Mouse (Mus musculus): ENCODE data around the gene Armc3. TPM values are rescaled to one million over a fixed set of nuclear protein-coding genes. Genes with fewer than 3 reads are reported as not detected.

Gene Armc3
- polyA plus RNA-seq, 1 experiment from 2014 or later, result 0.79 TPM

- no peak for ATAC-seq (ENCODE audit: low read depth)
- H3K4me3 ChIP-seq (ENCODE audit: low read depth, low read length), result no peak overlapping the region
- H3K9ac ChIP-seq (replicated peaks; ENCODE audit: low read depth, low read length), result no peak overlapping the region
- H3K27me3 ChIP-seq (ENCODE audit: control insufficient read depth, insufficient read depth, low read length), result no peaks in the 10 kb centered on the region
- WGBS, result 83% methylated on average over 1 of the region's 1 CpGs
- H3K36me3 ChIP-seq (ENCODE audit: control insufficient read depth, insufficient read depth, low read length), result no peaks in the 10 kb centered on the region
- H3K27ac ChIP-seq (ENCODE audit: low read depth, low read length), result no peak overlapping the region
- no peaks in the 10 kb centered on the region for H3K9me3 ChIP-seq (ENCODE audit: control insufficient read depth, low read length)
- no peaks in the 10 kb centered on the region for H3K4me1 ChIP-seq (ENCODE audit: control insufficient read depth, insufficient read depth, low read length)
- H3K4me2 ChIP-seq (ENCODE audit: low read depth, low read length), result no peak overlapping the region
Measured at GRCm38 (mm10) chr2:19351615-19352253, 152.6 kb downstream of the Armc3 start.

DNA sequence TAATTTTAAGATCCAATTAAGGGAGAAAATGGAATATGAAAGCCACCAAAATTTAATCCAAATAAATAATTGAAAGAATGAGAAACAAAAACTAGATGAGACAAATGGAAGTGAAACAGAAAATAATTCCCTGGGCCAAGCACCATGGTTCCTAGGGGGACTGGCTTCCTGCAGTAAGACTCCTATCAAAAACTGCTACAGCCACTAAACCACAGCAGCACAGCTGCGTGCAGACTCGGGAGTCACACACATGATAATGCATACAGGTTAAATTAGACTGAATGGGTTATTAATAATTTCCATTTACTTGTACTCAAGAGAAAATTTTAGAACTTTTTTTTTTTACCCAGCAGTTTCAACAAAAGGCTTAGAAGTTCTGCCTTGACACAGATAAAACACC is 154.1 kb downstream of the Armc3 start:
- no peak for ATAC-seq (ENCODE audit: low read depth)

More for the DNA sequence above, 154.1 kb downstream of the Armc3 start:
- Histone ChIP-seq H3K4me1 (ENCODE audit: control insufficient read depth, insufficient read depth, low read length) (no peaks in the 10 kb centered on the region), H3K27me3 (ENCODE audit: control insufficient read depth, insufficient read depth, low read length) (no peaks in the 10 kb centered on the region), H3K4me2 (ENCODE audit: low read depth, low read length) (no peak overlapping the region), H3K4me3 (ENCODE audit: low read depth, low read length) (no peak overlapping the region), H3K9me3 (ENCODE audit: control insufficient read depth, low read length) (no peaks in the 10 kb centered on the region), H3K9ac (replicated peaks; ENCODE audit: low read depth, low read length) (no peak overlapping the region), H3K27ac (ENCODE audit: low read depth, low read length) (no peak overlapping the region), H3K36me3 (ENCODE audit: control insufficient read depth, insufficient read depth, low read length) (no peaks in the 10 kb centered on the region)
- 91% methylated on average over 2 of the region's 2 CpGs for WGBS

Other genes with a start within 250 kb of the Armc3 start
- 12.5 and 14.3 TPM in 2 replicates for gene Pip4k2a, start 201.2 kb upstream of the Armc3 start, polyA plus RNA-seq (2014; fragmentation: Nextera tagmentation; extraction: Ambion mirVana)
- 0.24 and 0.55 TPM in 2 replicates for gene 4930426L09Rik, start 201.0 kb upstream of the Armc3 start, polyA plus RNA-seq (2014; fragmentation: Nextera tagmentation; extraction: Ambion mirVana)
- gene Msrb2, start 172.1 kb downstream of the Armc3 start, polyA plus RNA-seq (2014; fragmentation: Nextera tagmentation; extraction: Ambion mirVana), result 8.5 TPM in 2 replicates
- gene Ptf1a, start 246.4 kb downstream of the Armc3 start, polyA plus RNA-seq (2014; fragmentation: Nextera tagmentation; extraction: Ambion mirVana), result 0.23 TPM in 1 of 2 replicates, not detected in the other